ENCODE assay signal across 8 mouse cellular contexts in genomic region chr8:105605491-105606188, GRCm38 (mm10). TPM values are rescaled to one million over a fixed set of nuclear protein-coding genes. Genes with fewer than 3 reads are reported as not detected.
DNase-seq lines count a peak whose midpoint lies in the region; ATAC-seq lines count a peak whose summit lies in the region.

No protein-coding gene starts in this region.

- H3K9me3 ChIP-seq in forebrain, embryonic 15.5 days, result no peaks in the 10 kb centered on the region
- H3K9me3 ChIP-seq in intestine, embryonic 15.5 days, result no peaks in the 10 kb centered on the region
- no peaks in the 10 kb centered on the region for H3K9me3 ChIP-seq in liver, embryonic 16.5 days (replicated peaks; ENCODE audit: control insufficient read depth, low read length)
- H3K9me3 ChIP-seq in neural tube, embryonic 15.5 days (replicated peaks), result no peaks in the 10 kb centered on the region

- peak overlapping the region; percentile 89 for H3K9ac ChIP-seq in forebrain, embryonic 15.5 days (replicated peaks)
- peak overlapping the region; percentile 83 for H3K9ac ChIP-seq in intestine, embryonic 15.5 days
- peak overlapping the region; percentile 82 for H3K9ac ChIP-seq in liver, embryonic 16.5 days (ENCODE audit: low read depth, low read length)
- H3K9ac ChIP-seq in neural tube, embryonic 15.5 days (replicated peaks), result peak overlapping the region; percentile 88

- ATAC-seq in forebrain, embryonic 15.5 days (replicated peaks), result peak; percentile 43
- ATAC-seq in intestine, embryonic 15.5 days, result peak; percentile 65
- peak; percentile 55 for ATAC-seq in liver, embryonic 16.5 days (ENCODE audit: low read depth)
- peak; percentile 64 for ATAC-seq in neural tube, embryonic 15.5 days (ENCODE audit: low FRiP score)

- H3K27ac ChIP-seq in forebrain, embryonic 15.5 days (replicated peaks), result peak overlapping the region; percentile 92
- H3K27ac ChIP-seq in intestine, embryonic 15.5 days, result peak overlapping the region; percentile 89
- peak overlapping the region; percentile 72 for H3K27ac ChIP-seq in liver, embryonic 16.5 days (ENCODE audit: low read length)
- H3K27ac ChIP-seq in neural tube, embryonic 15.5 days (replicated peaks), result peak overlapping the region; percentile 91

- peak; percentile 56 for DNase-seq in right cerebral cortex, postnatal 14 days
- no peak for DNase-seq in right cerebral cortex, adult 2 months (ENCODE audit: low spot score in 2 of 2)
- DNase-seq in cerebellum, adult 18-20 months, result peak; percentile 49 to 66
- peak; percentile 33 for DNase-seq in urinary bladder, postnatal 25 days (ENCODE audit: low spot score)

- H3K4me1 ChIP-seq in forebrain, embryonic 15.5 days, result peaks cover 28% of the 10 kb centered on the region
- peaks cover 25% of the 10 kb centered on the region for H3K4me1 ChIP-seq in intestine, embryonic 15.5 days (replicated peaks)
- H3K4me1 ChIP-seq in liver, embryonic 16.5 days (ENCODE audit: control insufficient read depth, low read depth, low read length), result peaks cover 62% of the 10 kb centered on the region
- peaks cover 33% of the 10 kb centered on the region for H3K4me1 ChIP-seq in neural tube, embryonic 15.5 days

- H3K4me3 ChIP-seq in forebrain, embryonic 15.5 days, result peak overlapping the region; percentile 90
- H3K4me3 ChIP-seq in intestine, embryonic 15.5 days (replicated peaks), result peak overlapping the region; percentile 74
- H3K4me3 ChIP-seq in liver, embryonic 16.5 days (ENCODE audit: low read depth, low read length), result peak overlapping the region; percentile 72
- peak overlapping the region; percentile 67 for H3K4me3 ChIP-seq in neural tube, embryonic 15.5 days (replicated peaks)

- no peaks in the 10 kb centered on the region for H3K36me3 ChIP-seq in forebrain, embryonic 15.5 days
- no peaks in the 10 kb centered on the region for H3K36me3 ChIP-seq in intestine, embryonic 15.5 days
- no peaks in the 10 kb centered on the region for H3K36me3 ChIP-seq in liver, embryonic 16.5 days (ENCODE audit: control insufficient read depth, insufficient read depth)
- no peaks in the 10 kb centered on the region for H3K36me3 ChIP-seq in neural tube, embryonic 15.5 days

- H3K4me2 ChIP-seq in forebrain, embryonic 15.5 days (replicated peaks), result peak overlapping the region; percentile 93
- peak overlapping the region; percentile 93 for H3K4me2 ChIP-seq in intestine, embryonic 15.5 days (replicated peaks)
- peak overlapping the region; percentile 97 for H3K4me2 ChIP-seq in liver, embryonic 16.5 days (ENCODE audit: low read depth, low read length)
- peak overlapping the region; percentile 87 for H3K4me2 ChIP-seq in neural tube, embryonic 15.5 days

- no peaks in the 10 kb centered on the region for H3K27me3 ChIP-seq in forebrain, embryonic 15.5 days
- H3K27me3 ChIP-seq in intestine, embryonic 15.5 days (replicated peaks), result no peaks in the 10 kb centered on the region
- H3K27me3 ChIP-seq in liver, embryonic 16.5 days (ENCODE audit: control insufficient read depth, insufficient read depth, low read depth, low read length), result no peaks in the 10 kb centered on the region; the same call in 1 of the 2 replicates
- H3K27me3 ChIP-seq in neural tube, embryonic 15.5 days (replicated peaks), result no peaks in the 10 kb centered on the region; the same call in 1 of the 2 replicates

- 2% methylated on average over 34 of the region's 39 CpGs for WGBS in forebrain, embryonic 15.5 days
- WGBS in intestine, embryonic 15.5 days, result under 1% methylated on average over 33 of the region's 39 CpGs
- 0% methylated on average over 38 of the region's 39 CpGs for WGBS in liver, embryonic 16.5 days (ENCODE audit: insufficient replicate concordance)
- under 1% methylated on average over 29 of the region's 39 CpGs for WGBS in neural tube, embryonic 15.5 days

RNA-seq across cellular contexts. Expression of gene Ripor1, which starts 0.6 kb away (rescaled TPM):
- polyA plus RNA-seq in forebrain, embryonic 15.5 days (2015; fragmentation: Nextera tagmentation; extraction: Ambion mirVana), result 26.5 and 29.0 TPM in 2 replicates
- polyA plus RNA-seq in intestine, embryonic 15.5 days (2015; fragmentation: Nextera tagmentation; extraction: Ambion mirVana), result 18.4 and 18.5 TPM in 2 replicates
- 7.3 and 8.3 TPM in 2 replicates for polyA plus RNA-seq in liver, embryonic 16.5 days (2015; fragmentation: Nextera tagmentation; extraction: Ambion mirVana)
- polyA plus RNA-seq in neural tube, embryonic 15.5 days (2015; fragmentation: Nextera tagmentation; extraction: Ambion mirVana), result 34.0 and 37.4 TPM in 2 replicates

RNA-seq across cellular contexts. Expression of gene Ctcf, which starts 30.7 kb away (rescaled TPM):
- polyA plus RNA-seq in forebrain, embryonic 15.5 days (2015; fragmentation: Nextera tagmentation; extraction: Ambion mirVana), result 150 and 152 TPM in 2 replicates
- polyA plus RNA-seq in intestine, embryonic 15.5 days (2015; fragmentation: Nextera tagmentation; extraction: Ambion mirVana), result 96.4 and 106 TPM in 2 replicates
- polyA plus RNA-seq in liver, embryonic 16.5 days (2015; fragmentation: Nextera tagmentation; extraction: Ambion mirVana), result 55.3 and 57.8 TPM in 2 replicates
- 87.0 and 113 TPM in 2 replicates for polyA plus RNA-seq in neural tube, embryonic 15.5 days (2015; fragmentation: Nextera tagmentation; extraction: Ambion mirVana)

RNA-seq across cellular contexts. Expression of gene Agrp, which starts 31.6 kb away (rescaled TPM):
- 0.47 and 0.69 TPM in 2 replicates for polyA plus RNA-seq in forebrain, embryonic 15.5 days (2015; fragmentation: Nextera tagmentation; extraction: Ambion mirVana)
- 0.57 and 0.88 TPM in 2 replicates for polyA plus RNA-seq in intestine, embryonic 15.5 days (2015; fragmentation: Nextera tagmentation; extraction: Ambion mirVana)
- polyA plus RNA-seq in liver, embryonic 16.5 days (2015; fragmentation: Nextera tagmentation; extraction: Ambion mirVana), result 0.13 TPM in 1 of 2 replicates, not detected in the other
- polyA plus RNA-seq in neural tube, embryonic 15.5 days (2015; fragmentation: Nextera tagmentation; extraction: Ambion mirVana), result 1.2 and 1.9 TPM in 2 replicates

RNA-seq across cellular contexts. Expression of gene Atp6v0d1, which starts 39.8 kb away (rescaled TPM):
- 184 and 193 TPM in 2 replicates for polyA plus RNA-seq in forebrain, embryonic 15.5 days (2015; fragmentation: Nextera tagmentation; extraction: Ambion mirVana)
- polyA plus RNA-seq in intestine, embryonic 15.5 days (2015; fragmentation: Nextera tagmentation; extraction: Ambion mirVana), result 78.2 and 89.4 TPM in 2 replicates
- 51.0 and 54.0 TPM in 2 replicates for polyA plus RNA-seq in liver, embryonic 16.5 days (2015; fragmentation: Nextera tagmentation; extraction: Ambion mirVana)
- polyA plus RNA-seq in neural tube, embryonic 15.5 days (2015; fragmentation: Nextera tagmentation; extraction: Ambion mirVana), result 219 and 243 TPM in 2 replicates

Comparison
In these comparisons a context has a peak if more than half of its experiments do, and no peak if none do; other contexts are left out.
1. DNase-seq: peak in right cerebral cortex, postnatal 14 days (single experiment), cerebellum, adult 18-20 months (2 of 2) and urinary bladder, postnatal 25 days (single experiment); none in right cerebral cortex, adult 2 months (0 of 2).
2. Peak in every context shown above with its lines, with median percentiles within 50 percentile points of each other: ATAC-seq, H3K27ac ChIP-seq, H3K4me2 ChIP-seq, H3K4me3 ChIP-seq and H3K9ac ChIP-seq.